Mouse (Mus musculus): Measurements from ENCODE around the gene Lamtor2. TPM values are rescaled to one million over a fixed set of nuclear protein-coding genes. Genes with fewer than 3 reads are reported as not detected.
"Not testable (repeated sequence)": the region's sequence is repeated elsewhere in the genome, so short reads cannot be mapped to it uniquely, and the experiment has no call there.

Gene Lamtor2
- polyA plus RNA-seq, 1 experiment from 2014 or later, result 104 TPM

- H3K36me3 ChIP-seq (replicated peaks), result peaks cover 37% of the 10 kb centered on the region
- under 1% methylated on average over 34 of the region's 34 CpGs for WGBS (ENCODE audit: insufficient replicate concordance)
- ATAC-seq (ENCODE audit: insufficient read depth), result peak; percentile 83
Measured at GRCm38 (mm10) chr3:88579454-88580117, 26.7 kb upstream of the Lamtor2 start.

DNA sequence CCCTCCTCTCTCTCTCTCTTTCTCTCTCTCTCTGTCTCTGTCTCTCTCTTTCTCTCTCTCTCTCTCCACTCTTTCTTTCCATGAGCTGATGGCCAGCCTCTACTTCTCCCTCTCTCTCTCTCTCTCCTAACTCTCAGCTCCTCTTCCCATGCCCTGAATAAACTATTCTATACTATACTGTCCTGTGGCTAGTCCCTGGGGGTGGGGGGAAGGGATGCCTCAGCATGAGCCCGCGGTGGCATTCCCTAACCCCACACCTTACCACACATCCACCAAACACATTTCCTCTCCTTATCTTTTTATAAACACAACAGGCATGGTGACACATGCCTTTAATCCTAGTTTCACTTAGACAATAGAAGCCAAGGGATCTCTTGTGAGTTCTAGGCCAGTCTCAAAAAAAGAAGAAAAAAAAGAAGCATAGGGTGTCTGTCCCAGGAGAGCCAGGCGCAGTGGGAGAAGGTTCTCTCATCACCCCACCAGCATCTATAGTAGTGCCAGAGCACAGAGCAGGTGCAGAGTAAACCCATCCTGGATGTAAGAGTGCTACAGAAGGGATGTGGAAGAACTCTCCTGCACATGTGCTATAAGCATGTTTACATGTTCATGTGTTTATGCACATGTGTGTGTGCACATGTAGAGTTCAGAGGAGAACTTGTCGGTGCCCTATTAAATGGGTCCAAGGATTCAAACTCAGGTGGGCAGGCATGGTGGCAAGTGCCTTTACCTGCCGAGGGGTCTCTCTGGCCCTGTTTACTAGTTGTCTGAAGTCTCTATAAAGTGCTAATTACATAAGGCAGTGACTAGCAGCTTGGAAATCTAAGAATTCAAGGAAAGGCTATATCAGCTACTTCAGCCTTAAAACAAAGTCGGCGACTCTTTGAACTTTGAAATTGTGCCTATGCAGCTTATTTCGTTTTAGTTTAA lies 25.9 kb upstream of the Lamtor2 start:
- H3K9ac ChIP-seq, result peak overlapping the region; percentile 90; the same call in 1 of the 2 replicates
- H3K27me3 ChIP-seq, result no peaks in the 10 kb centered on the region
- no peak for ATAC-seq (ENCODE audit: insufficient read depth)
- no peaks in the 10 kb centered on the region for H3K9me3 ChIP-seq (replicated peaks)
- peaks cover 29% of the 10 kb centered on the region for H3K36me3 ChIP-seq (replicated peaks)
- no peak overlapping the region for H3K27ac ChIP-seq (replicated peaks)
- H3K4me1 ChIP-seq (replicated peaks), result peaks cover 23% of the 10 kb centered on the region
- peak overlapping the region; percentile 86 for H3K4me3 ChIP-seq (replicated peaks)
- H3K4me2 ChIP-seq, result peak overlapping the region; percentile 72
- WGBS (ENCODE audit: insufficient replicate concordance), result 37% methylated on average over 8 of the region's 8 CpGs

More at GRCm38 (mm10) chr3:88579454-88580117, 26.7 kb upstream of the Lamtor2 start:
- Histone ChIP-seq H3K9me3 (replicated peaks) (no peaks in the 10 kb centered on the region), H3K4me1 (replicated peaks) (peaks cover 23% of the 10 kb centered on the region), H3K4me2 (peak overlapping the region; percentile 72), H3K4me3 (replicated peaks) (peak overlapping the region; percentile 86), H3K9ac (peak overlapping the region; percentile 90), H3K27me3 (no peaks in the 10 kb centered on the region), H3K27ac (replicated peaks) (peak overlapping the region; percentile 81)

DNA sequence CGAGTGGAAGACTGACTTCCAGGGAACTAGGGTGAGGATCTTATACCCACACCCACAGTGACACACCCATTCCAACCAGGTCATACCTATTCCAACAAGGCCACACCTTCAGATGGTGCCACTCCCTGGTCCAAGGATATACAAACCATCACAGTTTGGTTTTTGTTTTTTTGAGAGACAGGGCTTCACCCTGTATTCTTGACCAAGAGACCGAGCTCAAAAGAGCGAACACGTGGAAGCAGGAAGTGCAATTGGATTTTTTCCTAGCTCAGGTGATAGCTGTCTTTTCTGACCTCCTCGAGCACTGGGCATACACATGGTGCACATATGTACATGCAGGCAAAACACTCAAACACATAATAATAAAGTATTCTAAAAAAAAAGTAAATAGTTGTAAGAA lies 25.0 kb upstream of the Lamtor2 start:
- not testable (repeated sequence) for H3K9me3 ChIP-seq (replicated peaks); H3K27me3 ChIP-seq; ATAC-seq (ENCODE audit: insufficient read depth); H3K9ac ChIP-seq; H3K4me3 ChIP-seq (replicated peaks); H3K4me2 ChIP-seq; H3K27ac ChIP-seq (replicated peaks)
- 72% methylated on average over 5 of the region's 5 CpGs for whole genome bisulfite sequencing (ENCODE audit: insufficient replicate concordance)
- H3K36me3 ChIP-seq (replicated peaks), result peaks cover 20% of the 10 kb centered on the region
- peaks cover 23% of the 10 kb centered on the region for H3K4me1 ChIP-seq (replicated peaks)

DNA sequence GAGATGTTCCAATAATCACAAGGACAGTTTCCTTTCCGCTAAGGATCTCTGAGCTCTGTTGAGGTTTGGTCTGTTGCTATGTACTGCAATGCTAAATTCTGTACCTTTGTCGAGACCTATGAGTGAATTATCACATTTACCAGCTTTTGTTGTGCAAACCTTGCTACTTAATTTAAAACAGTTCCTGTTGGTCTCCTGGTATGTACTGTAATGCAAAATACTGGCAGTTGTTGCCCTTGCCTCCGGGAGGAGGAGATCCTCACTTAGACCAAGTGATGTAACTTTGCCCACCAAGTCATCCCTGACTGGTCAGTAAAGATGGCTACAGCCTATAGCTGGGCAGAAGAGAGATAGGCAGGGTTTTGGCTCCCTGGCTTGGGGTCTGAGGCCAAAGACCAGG lies 22.7 kb upstream of the Lamtor2 start, which contains the start of gene Ssr2:
TSS of gene Ssr2 (plus strand) at position 337 of the 400 bp plus-strand sequence.
- Histone ChIP-seq H3K9ac (no peak within 1 kb of the TSS), H3K27ac (replicated peaks) (no peak within 1 kb of the TSS), H3K4me3 (replicated peaks) (no peak within 1 kb of the TSS), H3K4me1 (replicated peaks) (peaks cover 16% of the 10 kb centered on the region), H3K36me3 (replicated peaks) (no peaks in the 10 kb centered on the region), H3K4me2 (no peak within 1 kb of the TSS), H3K9me3 (replicated peaks) (no peaks in the 10 kb centered on the region), H3K27me3 (no peaks in the 10 kb centered on the region)
- ATAC-seq (ENCODE audit: insufficient read depth), result no peak
- 74% methylated on average over 3 of the region's 3 CpGs for WGBS (ENCODE audit: insufficient replicate concordance)

GRCm38 (mm10) chr3:88573810-88574209 lies 20.9 kb upstream of the Lamtor2 start:
- no peak for ATAC-seq (ENCODE audit: insufficient read depth)
- Histone ChIP-seq H3K9me3 (replicated peaks) (no peaks in the 10 kb centered on the region), H3K27ac (replicated peaks) (no peak overlapping the region), H3K36me3 (replicated peaks) (peaks cover 12% of the 10 kb centered on the region), H3K4me3 (replicated peaks) (no peak overlapping the region), H3K9ac (no peak overlapping the region), H3K27me3 (no peaks in the 10 kb centered on the region), H3K4me1 (replicated peaks) (peaks cover 11% of the 10 kb centered on the region), H3K4me2 (no peak overlapping the region)
- WGBS (ENCODE audit: insufficient replicate concordance), result 61% methylated on average over 2 of the region's 2 CpGs

- ATAC-seq (ENCODE audit: insufficient read depth), result no peak
- H3K4me2 ChIP-seq, result no peak overlapping the region
- H3K27ac ChIP-seq (replicated peaks), result no peak overlapping the region
- WGBS (ENCODE audit: insufficient replicate concordance), result 64% methylated on average over 2 of the region's 2 CpGs
- no peaks in the 10 kb centered on the region for H3K9me3 ChIP-seq (replicated peaks)
- no peak overlapping the region for H3K4me3 ChIP-seq (replicated peaks)
- no peaks in the 10 kb centered on the region for H3K27me3 ChIP-seq
- H3K4me1 ChIP-seq (replicated peaks), result peaks cover 16% of the 10 kb centered on the region
- H3K36me3 ChIP-seq (replicated peaks), result peaks cover 22% of the 10 kb centered on the region
- no peak overlapping the region for H3K9ac ChIP-seq
Measured at GRCm38 (mm10) chr3:88572835-88573234, 20.0 kb upstream of the Lamtor2 start.

GRCm38 (mm10) chr3:88571856-88572255 lies 19.0 kb upstream of the Lamtor2 start:
- 56% methylated on average over 1 of the region's 1 CpGs for WGBS (ENCODE audit: insufficient replicate concordance)
- Histone ChIP-seq H3K4me3 (replicated peaks) (no peak overlapping the region), H3K27me3 (no peaks in the 10 kb centered on the region), H3K4me1 (replicated peaks) (peaks cover 20% of the 10 kb centered on the region), H3K9ac (no peak overlapping the region), H3K4me2 (no peak overlapping the region), H3K27ac (replicated peaks) (no peak overlapping the region), H3K9me3 (replicated peaks) (no peaks in the 10 kb centered on the region), H3K36me3 (replicated peaks) (peaks cover 29% of the 10 kb centered on the region)
- no peak for ATAC-seq (ENCODE audit: insufficient read depth)

DNA sequence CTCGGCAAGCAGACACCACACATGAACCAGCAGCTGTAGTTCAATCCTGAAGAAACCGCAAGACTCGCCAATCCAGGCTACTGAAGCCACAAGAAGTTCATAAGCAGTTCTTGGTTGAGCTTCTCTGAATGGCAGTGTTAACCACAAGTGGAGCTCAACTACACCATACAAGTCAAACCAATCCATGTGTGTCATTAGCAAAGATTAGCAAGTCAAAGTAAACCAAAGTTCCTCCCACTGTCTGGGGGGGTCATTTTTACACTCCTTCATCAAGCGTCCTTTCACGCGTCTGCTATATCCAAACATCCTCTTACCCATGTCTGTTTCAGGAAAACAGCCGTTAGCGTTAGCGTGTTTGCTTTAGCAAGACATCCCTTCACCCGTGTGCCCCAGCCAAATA lies 17.5 kb upstream of the Lamtor2 start:
- Histone ChIP-seq H3K4me3 (replicated peaks) (no peak overlapping the region), H3K4me2 (no peak overlapping the region), H3K27me3 (no peaks in the 10 kb centered on the region), H3K27ac (replicated peaks) (no peak overlapping the region), H3K36me3 (replicated peaks) (peaks cover 45% of the 10 kb centered on the region), H3K9ac (no peak overlapping the region), H3K4me1 (replicated peaks) (peaks cover 24% of the 10 kb centered on the region), H3K9me3 (replicated peaks) (no peaks in the 10 kb centered on the region)
- WGBS (ENCODE audit: insufficient replicate concordance), result 78% methylated on average over 10 of the region's 10 CpGs
- ATAC-seq (ENCODE audit: insufficient read depth), result no peak

- no peak overlapping the region for H3K9ac ChIP-seq
- H3K27ac ChIP-seq (replicated peaks), result peak overlapping the region; percentile 67
- H3K9me3 ChIP-seq (replicated peaks), result no peaks in the 10 kb centered on the region
- H3K4me1 ChIP-seq (replicated peaks), result peaks cover 24% of the 10 kb centered on the region
- no peak overlapping the region for H3K4me3 ChIP-seq (replicated peaks)
- peaks cover 51% of the 10 kb centered on the region for H3K36me3 ChIP-seq (replicated peaks)
- no peaks in the 10 kb centered on the region for H3K27me3 ChIP-seq
- no peak for ATAC-seq (ENCODE audit: insufficient read depth)
- H3K4me2 ChIP-seq, result no peak overlapping the region
- 79% methylated on average over 5 of the region's 5 CpGs for WGBS (ENCODE audit: insufficient replicate concordance)
Measured at GRCm38 (mm10) chr3:88569694-88570093, 16.8 kb upstream of the Lamtor2 start.

GRCm38 (mm10) chr3:88569093-88569492 lies 16.2 kb upstream of the Lamtor2 start:
- Histone ChIP-seq H3K36me3 (replicated peaks) (peaks cover 57% of the 10 kb centered on the region), H3K27me3 (no peaks in the 10 kb centered on the region), H3K4me2 (no peak overlapping the region), H3K27ac (replicated peaks) (peak overlapping the region; percentile 67), H3K9ac (no peak overlapping the region), H3K4me3 (replicated peaks) (no peak overlapping the region), H3K9me3 (replicated peaks) (no peaks in the 10 kb centered on the region), H3K4me1 (replicated peaks) (peaks cover 24% of the 10 kb centered on the region)
- 65% methylated on average over 2 of the region's 2 CpGs for WGBS (ENCODE audit: insufficient replicate concordance)
- peak; percentile 72 for ATAC-seq (ENCODE audit: insufficient read depth)

DNA sequence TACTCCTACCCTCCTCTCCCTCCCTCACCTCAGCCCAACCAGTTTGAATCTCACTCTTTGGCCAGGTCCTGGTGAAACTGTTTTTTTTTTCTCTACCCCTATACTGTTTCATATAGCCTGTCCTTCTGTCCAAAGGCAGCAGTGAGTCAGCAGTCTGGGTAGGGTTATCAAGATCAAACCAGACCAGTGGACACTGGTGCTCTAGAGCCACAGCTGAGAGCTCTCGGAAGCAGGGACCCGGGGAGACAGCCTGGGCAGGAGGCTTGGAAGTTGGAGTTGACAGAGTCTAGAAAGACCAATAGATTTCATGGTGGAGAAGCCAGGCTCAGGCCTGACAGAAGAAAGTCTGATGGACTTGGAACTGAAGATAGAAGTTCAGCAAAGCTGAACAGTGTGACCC lies 15.7 kb upstream of the Lamtor2 start:
- 73% methylated on average over 2 of the region's 2 CpGs for WGBS (ENCODE audit: insufficient replicate concordance)

More for the DNA sequence above, 15.7 kb upstream of the Lamtor2 start:
- Histone ChIP-seq H3K27ac (replicated peaks) (peak overlapping the region; percentile 67), H3K9ac (no peak overlapping the region), H3K36me3 (replicated peaks) (peaks cover 62% of the 10 kb centered on the region), H3K27me3 (no peaks in the 10 kb centered on the region), H3K9me3 (replicated peaks) (no peaks in the 10 kb centered on the region), H3K4me1 (replicated peaks) (peaks cover 24% of the 10 kb centered on the region), H3K4me2 (no peak overlapping the region), H3K4me3 (replicated peaks) (no peak overlapping the region)
- 0 out of 2 replicates have a peak, but pooled peaks have one; percentile 29 for ATAC-seq (ENCODE audit: insufficient read depth)

All from liver, embryonic 15.5 days (tissue).